12 mouse cellular contexts compared by ENCODE assay signal in genomic region chr16:76687735-76688447, GRCm38 (mm10).
DNase-seq lines count a peak whose midpoint lies in the region; ATAC-seq and TF ChIP-seq lines count a peak whose summit lies in the region.
"Had no signal": no experiment of that assay in that cellular context is flagged by ENCODE, and none has a peak within 500 bp of the region (broad histone marks: within the 10 kb centered on the region; RNA-seq: fewer than 3 reads in every experiment).

No protein-coding gene starts in this region.

- TF ChIP-seq CTCF in gastrocnemius, adult 2 months (IDR thresholded peaks at IDR 0.05), result no peak

- DNase-seq in gastrocnemius, adult 2 months, result peak; percentile 20
- DNase-seq in gastrocnemius, postnatal 36 days, result no peak
- DNase-seq in brain, adult 2 months (ENCODE audit: low read depth, low spot score), result peak; percentile 43
- DNase-seq in left cerebral cortex, postnatal 36 days (ENCODE audit: low spot score in 2 of 2), result peak; percentile 20 to 34
- DNase-seq in Muller cell, postnatal 12 days (ENCODE audit: inconsistent ontology term), result no peak
- DNase-seq: adrenal gland, adult 2 months had no signal

- no peak overlapping the region for H3K27ac ChIP-seq in gastrocnemius, adult 2 months
- H3K27ac ChIP-seq in intestine, embryonic 15.5 days, result no peak overlapping the region
- H3K27ac ChIP-seq: embryonic facial prominence, embryonic 15.5 days; midbrain, embryonic 15.5 days had no signal

- no peak overlapping the region for H3K4me3 ChIP-seq in gastrocnemius, adult 2 months
- no peak overlapping the region for H3K4me3 ChIP-seq in intestine, embryonic 15.5 days (replicated peaks)
- H3K4me3 ChIP-seq: embryonic facial prominence, embryonic 15.5 days; midbrain, embryonic 15.5 days had no signal

- H3K4me1 ChIP-seq in intestine, embryonic 15.5 days (replicated peaks), result no peaks in the 10 kb centered on the region
- H3K4me1 ChIP-seq: embryonic facial prominence, embryonic 15.5 days; midbrain, embryonic 15.5 days had no signal

- no peak overlapping the region for H3K4me2 ChIP-seq in intestine, embryonic 15.5 days (replicated peaks)
- H3K4me2 ChIP-seq: embryonic facial prominence, embryonic 15.5 days; midbrain, embryonic 15.5 days had no signal

- intact Hi-C loops in gastrocnemius, adult 2 months (cut with DNase I), result no loop called here
- intact Hi-C loops in gastrocnemius, postnatal 36 days (cut with DNase I), result no loop called here
- intact Hi-C loops in left cerebral cortex, postnatal 36 days (cut with DNase I), result no loop called here

- H3K9ac ChIP-seq in intestine, embryonic 15.5 days, result no peak overlapping the region
- H3K9ac ChIP-seq: embryonic facial prominence, embryonic 15.5 days; midbrain, embryonic 15.5 days had no signal

- no peaks in the 10 kb centered on the region for H3K9me3 ChIP-seq in intestine, embryonic 15.5 days
- H3K9me3 ChIP-seq: embryonic facial prominence, embryonic 15.5 days; midbrain, embryonic 15.5 days had no signal

- no peaks in the 10 kb centered on the region for H3K36me3 ChIP-seq in intestine, embryonic 15.5 days
- H3K36me3 ChIP-seq: embryonic facial prominence, embryonic 15.5 days; midbrain, embryonic 15.5 days had no signal

- 91% methylated on average over 18 of the region's 18 CpGs for WGBS in intestine, embryonic 15.5 days

- peak; percentile 91 for ATAC-seq in frontal cortex, adult (ENCODE audit: low TSS enrichment)
- no peak for ATAC-seq in intestine, embryonic 15.5 days
- ATAC-seq: CD4-positive, CD25-positive, alpha-beta regulatory T cell, adult 4 months; midbrain, embryonic 15.5 days; Patski had no signal

- no peaks in the 10 kb centered on the region for H3K27me3 ChIP-seq in intestine, embryonic 15.5 days (replicated peaks)
- H3K27me3 ChIP-seq: embryonic facial prominence, embryonic 15.5 days had no signal

Comparison
In these comparisons a context has a peak if more than half of its experiments do, and no peak if none do; other contexts are left out.
1. DNase-seq: peak in gastrocnemius, adult 2 months (single experiment), brain, adult 2 months (single experiment) and left cerebral cortex, postnatal 36 days (2 of 2); none in gastrocnemius, postnatal 36 days (0 of 2) and Muller cell, postnatal 12 days (single experiment).